Mouse (Mus musculus) lung, postnatal 0 days (tissue): ENCODE results near the gene Fut7.
"Not testable (repeated sequence)": the region's sequence is repeated elsewhere in the genome, so short reads cannot be mapped to it uniquely, and the experiment has no call there.

ENCODE experiments used
- CTCF ChIP-seq: IDR thresholded peaks from 2 replicates; pipeline ENCODE4 v1.5.1; 2016; ENCODE audit warnings: antibody characterized with exemption, mild to moderate bottlenecking
- EP300 ChIP-seq: IDR thresholded peaks from 2 replicates; pipeline ENCODE4 v1.6.1; 2016; ENCODE audit warnings: antibody characterized with exemption, mild to moderate bottlenecking, control low read depth

DNA sequence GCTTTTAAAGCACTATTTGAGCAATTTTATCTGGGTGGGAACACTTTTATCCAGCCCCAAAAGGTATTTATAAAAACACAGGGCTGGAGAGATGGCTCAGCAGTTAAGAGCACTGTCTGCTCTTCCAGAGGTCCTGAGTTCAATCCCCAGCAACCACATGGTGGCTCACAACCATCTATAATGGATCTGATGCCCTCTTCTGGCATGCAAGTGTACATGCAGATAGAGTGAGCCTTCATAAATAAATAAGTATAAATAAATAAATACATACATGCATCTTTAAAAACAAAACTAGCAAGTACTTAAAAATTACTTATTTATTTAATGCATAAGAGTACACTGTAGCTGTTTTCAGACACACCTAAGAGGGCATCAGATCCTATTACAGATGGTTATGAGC lies 9.6 kb upstream of the Fut7 start:
- 0 out of 2 replicates have a peak, but pooled peaks have one; percentile 18 for TF ChIP-seq CTCF
- TF ChIP-seq EP300: not testable (repeated sequence)
